Mouse (Mus musculus) T-helper 17 cell (primary cell): ENCODE data around the gene Hecw2.

Experiments used
- in situ Hi-C, 2 experiments: fragments of 300-600 bp; cut with MboI, MseI; formaldehyde crosslinking; loops; 1 replicate in 1 of 2; 2 replicates in 1 of 2; pipeline ENCODE4 v1.15.1; 2025; ENCODE audit warnings: high pct_unique_total_duplicates in 2 of 2

The Hecw2 gene

DNA sequence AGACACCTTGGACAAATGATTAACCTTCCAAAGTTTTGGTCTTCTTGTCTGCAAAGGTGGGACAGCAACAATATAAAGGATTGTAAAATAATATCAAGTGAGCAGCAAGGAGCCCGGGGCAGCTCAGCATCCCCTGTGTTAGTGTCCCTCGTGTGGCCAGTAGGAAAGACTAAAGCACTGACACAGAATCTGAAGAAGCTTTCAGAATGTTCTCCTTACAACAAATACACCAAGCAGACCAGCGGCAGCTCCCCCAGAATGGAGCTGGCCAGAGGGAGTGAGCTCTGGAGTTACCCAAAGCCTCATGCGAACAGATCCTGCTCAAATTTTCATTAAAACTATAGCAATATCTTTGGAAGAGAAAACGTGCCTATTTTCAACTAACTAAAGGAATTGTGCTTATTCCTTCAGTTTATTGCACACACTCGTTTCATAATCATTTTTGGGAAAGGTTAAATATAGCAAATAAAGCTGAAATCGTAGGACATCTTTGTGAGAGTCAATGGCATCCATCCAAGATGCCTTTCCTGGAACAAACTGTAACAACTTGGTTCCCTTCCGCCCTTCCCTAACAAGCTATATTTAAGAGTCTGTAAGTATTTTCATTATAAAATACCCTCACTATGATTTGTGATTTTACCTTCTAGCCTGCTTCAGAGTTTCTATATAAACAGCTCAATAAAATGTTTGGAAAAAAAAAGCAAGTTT is 208.6 kb downstream of the Hecw2 start:
- in situ Hi-C loops, result no loop called here

DNA sequence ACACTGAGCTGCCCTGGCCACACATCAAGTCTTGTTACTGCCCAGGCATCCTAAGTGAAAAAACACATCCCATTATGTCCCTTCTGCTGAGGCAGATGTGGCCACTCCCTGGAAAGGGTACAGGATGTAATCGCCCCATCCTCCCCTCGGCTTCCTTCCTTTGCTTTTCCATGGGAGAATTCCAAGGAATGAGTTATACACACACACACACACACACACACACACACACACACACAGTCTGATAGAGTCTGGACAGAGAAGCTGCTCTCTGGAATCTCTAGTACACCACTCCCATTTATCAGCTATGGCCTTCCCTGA is 216.5 kb downstream of the Hecw2 start:
- in situ Hi-C loops, result no loop called here

DNA sequence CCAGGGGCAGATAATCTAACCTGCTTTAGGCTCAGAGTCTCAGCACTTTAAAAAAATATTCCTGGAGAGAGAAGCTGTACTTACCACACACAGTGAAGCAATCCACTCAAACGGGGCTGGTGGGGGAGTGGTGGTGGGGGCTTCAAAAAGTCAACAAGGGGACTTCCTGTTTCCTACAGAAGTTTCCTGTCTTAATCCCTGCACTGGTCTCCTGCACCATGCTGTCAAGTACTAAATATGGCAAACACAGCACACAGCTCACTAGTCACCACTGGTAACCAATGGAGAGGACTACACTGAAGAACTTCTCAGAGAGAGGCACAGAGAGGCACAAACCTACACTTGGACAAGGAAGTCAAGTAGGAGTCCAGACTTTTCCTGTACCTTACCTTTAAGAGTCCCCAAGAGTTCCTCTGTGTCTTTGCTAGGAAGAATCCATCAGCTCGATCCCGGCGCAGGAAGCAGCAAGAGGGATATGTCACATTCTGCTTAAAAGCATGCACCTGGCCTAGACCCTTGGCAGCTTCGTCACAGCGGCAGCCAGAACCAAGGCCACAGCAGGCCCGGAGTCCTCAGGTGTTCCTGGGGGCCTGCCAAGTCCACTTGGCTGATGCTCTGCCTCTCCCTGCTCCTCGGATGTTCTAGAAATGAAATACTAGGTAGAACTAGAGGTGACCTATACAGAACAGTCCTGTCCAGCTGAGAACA is 217.0 kb downstream of the Hecw2 start:
- in situ Hi-C loops, result no loop called here

DNA sequence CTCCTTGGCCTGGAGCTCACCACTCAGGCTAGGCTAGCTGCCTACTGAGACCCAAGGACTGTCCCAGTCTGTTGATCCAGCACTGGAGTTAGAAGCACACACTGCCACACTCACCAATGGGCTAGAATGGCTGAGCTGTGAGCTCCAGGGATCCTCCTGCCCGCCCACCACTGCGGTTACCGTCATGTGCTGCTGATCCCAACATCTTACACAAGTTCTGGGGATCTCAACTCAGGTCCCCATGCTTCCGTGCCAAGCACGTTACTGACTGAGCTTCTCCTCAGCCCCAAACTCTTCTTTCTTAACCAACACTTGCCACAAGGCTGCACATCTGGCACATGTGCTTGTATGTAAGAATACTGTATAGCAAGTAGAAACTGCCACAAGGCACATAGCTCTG is 218.2 kb downstream of the Hecw2 start:
- in situ Hi-C loops, result no loop called here

DNA sequence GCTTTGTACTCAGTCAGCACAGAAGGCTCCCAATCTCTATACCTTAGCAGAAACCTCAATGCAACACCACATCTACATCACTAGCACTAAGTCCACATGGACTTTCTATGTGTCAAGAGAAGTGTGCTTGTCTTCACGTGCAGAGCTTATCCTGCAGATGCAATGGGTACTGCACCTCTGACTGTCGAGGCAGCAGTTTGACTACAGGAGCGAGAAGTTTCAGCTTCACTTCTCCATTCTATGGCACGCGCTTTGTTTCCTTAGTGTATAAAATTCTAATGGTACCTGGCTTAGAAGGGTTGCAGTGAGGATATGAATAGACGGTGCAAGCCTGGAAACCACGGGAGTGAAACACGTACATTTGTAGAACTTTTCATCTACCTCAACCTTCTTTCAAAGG is 218.9 kb downstream of the Hecw2 start:
- in situ Hi-C loops, result no loop called here

DNA sequence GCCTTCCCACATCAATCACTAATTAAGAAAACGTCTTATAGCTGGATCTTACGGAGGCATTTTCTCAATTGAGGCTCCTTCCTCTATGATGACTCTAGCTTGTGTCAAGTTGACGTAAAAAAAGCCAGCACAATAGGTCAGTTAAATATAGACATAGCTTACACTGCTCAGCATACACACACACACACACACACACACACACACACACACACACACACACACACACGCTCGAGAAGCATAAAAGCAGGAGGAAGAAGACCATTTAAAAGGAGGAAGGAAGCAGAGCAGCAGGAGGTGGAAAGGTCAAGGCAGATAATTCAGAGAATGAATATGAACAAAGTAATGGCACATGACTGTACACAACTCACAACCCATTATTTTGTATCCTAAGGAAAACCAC is 220.0 kb downstream of the Hecw2 start:
- in situ Hi-C loops, result no loop called here

DNA sequence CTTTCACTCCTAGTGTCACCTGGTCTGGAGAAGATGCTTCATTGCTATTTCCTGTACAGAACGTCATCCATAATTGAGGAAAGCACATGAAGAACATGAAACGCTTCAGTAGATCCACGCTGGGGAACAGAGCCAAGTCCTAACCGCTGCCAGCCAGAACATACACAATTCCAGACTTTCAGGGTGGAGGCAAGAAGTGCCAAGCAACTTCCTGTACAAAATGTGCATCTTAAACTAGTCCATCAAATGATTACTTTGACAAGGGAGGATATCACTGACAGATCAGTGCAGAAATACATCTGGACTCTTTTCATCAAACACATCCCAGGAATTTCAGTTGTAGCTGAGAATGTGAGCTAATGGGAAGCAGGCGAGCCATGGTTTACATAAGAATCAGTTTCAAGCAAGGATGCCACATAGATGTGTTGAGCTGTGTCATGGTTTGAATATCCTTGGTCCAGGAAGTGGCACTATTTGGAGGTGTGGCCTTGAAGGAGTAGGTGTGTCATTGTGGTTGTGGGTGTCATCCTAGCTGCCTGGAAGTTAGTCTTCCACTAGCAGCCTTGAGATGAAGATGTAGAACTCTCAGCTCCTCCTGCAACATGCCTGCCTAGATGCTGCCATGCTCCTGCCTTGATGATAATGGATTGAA is 224.5 kb downstream of the Hecw2 start:
- in situ Hi-C loops, result no loop called here

DNA sequence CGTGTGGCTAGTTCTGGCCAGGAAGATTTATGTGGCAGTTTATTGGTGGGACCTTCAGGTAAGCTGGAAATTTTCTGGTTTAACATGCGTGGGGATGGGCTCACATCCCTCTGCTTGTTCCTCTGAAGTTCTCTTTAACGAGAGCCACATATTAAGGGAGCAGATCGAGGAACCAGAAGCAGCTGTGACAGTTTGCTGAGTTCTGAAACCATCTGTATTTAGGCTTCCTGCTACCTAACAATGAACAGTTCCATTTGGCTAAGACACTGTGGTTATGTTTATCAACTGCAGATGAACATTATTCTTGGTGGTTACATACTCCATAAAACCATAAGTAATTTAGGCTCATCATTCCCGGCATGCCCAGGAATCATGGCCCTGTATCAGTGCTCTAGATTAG is 242.6 kb downstream of the Hecw2 start:
- in situ Hi-C loops, result no loop called here

DNA sequence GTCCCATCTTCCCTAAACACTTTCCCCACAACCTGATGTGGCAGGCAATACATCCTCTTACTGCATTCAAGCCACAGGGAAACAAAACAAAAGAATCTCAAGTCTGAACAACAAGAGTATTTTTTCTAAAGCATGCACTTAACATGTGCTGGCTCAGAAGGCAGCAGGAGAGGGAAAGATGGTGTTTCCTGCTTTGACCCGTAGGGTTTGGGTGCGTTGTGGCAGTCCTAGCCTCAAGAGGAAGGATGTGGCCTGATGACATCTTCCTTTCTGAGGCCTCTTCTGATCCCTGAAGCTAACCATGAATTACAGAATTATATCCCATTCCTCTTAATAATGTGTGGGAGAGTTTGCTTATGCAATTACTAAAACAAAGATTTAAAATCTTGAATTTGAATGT is 249.2 kb downstream of the Hecw2 start:
- in situ Hi-C loops, result no loop called here

DNA sequence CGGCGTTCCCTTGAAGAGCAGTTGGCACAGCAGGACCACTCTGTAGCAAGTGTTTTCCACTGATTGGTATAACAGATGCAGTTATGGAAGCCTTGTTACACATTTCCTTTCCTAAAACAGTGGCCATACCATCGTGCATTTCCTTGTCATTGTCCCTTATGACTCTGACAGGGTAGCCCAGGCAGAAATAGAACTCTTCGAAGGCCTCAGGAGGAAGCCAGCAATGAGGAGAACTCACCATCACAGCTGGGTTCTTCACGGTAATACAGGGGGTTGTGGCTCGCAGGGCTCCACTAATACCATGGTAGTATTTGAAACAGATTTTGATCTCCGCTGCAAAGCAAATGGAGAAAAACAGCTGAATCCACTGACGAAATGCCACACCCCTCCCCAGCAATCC is 252.5 kb downstream of the Hecw2 start:
- in situ Hi-C loops, result no loop called here

DNA sequence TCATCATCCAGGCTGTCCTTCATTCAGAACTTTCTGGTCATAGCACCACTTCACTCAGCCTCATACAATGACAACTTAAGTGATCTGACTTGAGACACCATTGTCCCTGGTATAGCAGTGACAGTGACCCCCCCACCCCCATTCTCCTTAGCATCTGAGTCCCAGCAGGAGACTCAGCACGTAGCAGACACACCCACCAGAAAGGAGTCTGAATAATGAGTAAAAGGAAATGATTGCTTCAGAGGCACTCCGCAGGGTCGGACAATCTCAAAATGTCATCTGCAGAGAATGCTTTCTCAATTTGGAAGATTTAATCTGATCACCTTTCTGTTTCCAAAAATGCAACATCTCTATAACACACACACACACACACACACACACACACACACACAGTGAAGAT is 253.4 kb downstream of the Hecw2 start:
- in situ Hi-C loops, result no loop called here

DNA sequence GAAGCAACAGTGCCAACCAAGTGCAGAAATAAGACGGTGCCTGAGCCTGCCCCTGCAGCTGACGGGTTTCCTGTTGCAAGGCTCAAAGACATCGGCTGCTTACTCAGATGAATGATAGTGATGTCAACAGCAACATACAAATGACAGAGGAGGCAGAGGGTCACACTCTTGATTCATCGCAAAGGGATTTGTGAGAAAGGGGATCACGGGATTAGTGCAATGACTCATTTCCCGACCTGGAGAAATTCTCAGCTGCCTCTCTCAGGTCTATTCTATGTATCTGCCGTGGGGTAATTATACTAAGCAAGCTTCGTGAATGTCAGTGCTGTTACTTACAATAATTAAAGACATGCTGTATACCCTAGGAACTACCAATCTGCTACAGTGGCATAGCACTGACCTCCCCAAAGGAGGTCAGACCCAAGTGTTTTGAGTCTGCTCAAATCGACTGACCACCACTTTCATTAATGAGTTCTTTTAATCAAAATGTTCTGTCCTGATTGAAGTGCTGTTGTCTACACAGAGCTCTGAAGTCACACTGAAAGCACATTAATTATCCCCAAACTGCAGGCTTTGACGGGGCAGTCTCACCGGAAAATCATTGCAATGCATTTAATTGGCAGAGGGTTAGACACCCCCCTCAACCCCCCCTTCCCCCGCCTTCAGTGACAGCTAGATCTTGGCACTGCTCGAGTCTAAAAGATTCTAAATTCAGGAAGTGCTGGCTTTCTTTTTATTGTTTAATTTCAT is 254.5 kb downstream of the Hecw2 start:
- in situ Hi-C loops, result no loop called here

DNA sequence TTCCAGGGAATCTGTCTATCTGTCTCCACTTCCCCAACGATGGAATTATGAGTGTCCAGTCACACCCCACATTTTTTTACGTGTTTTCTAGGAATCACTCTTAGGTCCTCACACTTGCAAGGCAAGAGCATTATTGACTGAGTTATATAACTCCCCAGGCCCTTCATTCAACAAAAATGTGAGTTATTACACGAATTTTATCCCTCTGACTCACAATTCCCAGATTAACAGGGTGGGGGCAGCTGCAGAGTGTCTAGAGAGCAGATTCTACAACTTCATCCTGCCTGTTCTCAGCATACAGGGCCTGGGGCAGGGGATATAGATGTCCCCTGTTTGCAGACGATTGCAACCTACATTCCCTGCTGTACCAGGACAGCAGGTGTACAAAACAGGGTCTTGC is 255.7 kb downstream of the Hecw2 start:
- in situ Hi-C loops, result no loop called here

DNA sequence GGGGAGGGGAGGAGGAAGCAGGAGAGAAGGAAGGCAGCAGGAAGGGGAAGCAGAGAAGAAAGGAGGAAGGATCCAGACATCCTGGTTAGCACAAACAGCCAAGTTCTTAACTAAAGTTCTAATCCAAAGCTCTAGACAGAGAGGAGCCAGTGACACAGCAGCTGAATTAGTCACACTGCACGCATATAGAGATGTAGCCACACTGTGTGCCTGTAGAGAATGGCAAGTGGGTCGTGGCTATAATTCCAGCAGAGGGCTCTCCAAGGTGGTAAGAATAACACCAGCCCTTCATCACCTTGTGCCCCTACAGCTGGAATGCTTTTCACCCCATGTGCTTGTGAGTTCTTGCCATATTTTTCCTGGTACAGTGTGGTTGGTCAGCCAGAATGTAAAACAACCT is 261.7 kb downstream of the Hecw2 start:
- in situ Hi-C loops, result no loop called here

DNA sequence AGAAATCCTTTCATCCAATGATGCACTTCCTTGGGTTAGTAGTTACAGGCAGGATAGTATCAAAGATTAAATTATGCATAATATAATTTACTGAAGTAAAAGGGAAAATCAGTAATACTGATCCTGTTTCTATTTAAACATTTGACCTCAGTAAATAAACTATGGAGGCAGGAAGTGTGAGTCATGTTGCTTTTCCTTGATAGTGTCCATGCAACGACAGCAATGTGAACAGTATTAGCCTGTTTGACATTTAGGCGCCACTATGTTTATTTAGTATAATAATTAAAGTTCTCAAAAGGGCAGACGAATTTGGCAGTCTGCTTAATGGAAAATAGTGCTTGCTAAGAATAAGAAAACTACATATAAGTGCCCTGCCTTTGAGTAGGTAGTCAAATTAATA is 263.7 kb downstream of the Hecw2 start:
- in situ Hi-C loops, result no loop called here

DNA sequence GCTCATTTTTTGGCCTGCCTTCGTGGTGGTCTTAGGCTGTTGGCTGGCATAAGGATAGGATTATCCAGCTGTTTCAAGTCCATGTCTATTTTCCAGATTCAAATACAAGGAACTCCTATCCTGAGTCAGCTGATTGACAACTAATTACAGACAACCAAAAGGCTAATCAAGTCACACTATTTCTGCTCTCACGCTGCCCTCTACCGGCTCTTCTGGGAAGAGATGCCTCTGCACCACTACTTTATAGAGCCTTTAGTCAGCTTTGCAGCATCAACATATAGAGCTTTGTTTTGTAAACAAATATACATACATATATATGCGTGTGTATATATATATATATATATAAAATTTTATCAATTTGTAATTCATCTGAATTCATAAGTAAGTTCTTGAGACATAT is 267.4 kb downstream of the Hecw2 start:
- in situ Hi-C loops, result no loop called here

DNA sequence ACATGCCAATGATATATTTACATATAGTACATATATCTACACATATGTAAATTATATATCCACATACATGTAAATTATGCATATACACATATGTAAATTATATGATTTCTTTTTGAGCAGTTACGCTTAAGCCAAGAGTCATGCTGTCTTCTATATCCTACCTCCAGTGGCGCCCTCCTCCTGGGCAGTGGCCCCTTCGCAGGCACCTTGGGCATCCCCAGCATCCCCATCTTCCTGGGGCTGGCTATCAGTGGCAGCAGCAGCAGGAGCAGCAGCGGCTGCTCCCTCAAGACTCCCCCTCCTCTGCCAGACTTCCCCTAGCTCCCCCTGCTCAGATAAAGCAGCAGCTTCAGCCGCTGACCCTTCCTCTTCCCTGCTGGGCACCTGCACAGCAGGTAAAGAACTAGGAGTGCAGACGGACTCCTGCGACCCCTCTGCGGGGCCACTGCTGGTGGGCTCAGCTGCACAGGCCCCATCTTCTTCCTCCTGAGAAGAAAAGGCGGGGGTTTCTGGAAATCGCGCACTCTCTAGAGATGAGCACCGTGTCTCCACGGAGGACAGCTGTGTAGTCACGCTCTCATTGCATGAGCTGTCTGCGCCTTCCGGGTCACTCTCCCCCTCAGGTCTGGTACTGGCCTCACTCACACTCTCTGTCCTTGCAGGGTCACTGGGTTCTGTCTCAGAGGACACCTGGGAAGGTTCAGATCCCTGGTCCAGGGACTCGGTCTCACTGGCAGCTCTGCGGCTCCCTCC is 269.6 kb downstream of the Hecw2 start:
- in situ Hi-C loops, result no loop called here

DNA sequence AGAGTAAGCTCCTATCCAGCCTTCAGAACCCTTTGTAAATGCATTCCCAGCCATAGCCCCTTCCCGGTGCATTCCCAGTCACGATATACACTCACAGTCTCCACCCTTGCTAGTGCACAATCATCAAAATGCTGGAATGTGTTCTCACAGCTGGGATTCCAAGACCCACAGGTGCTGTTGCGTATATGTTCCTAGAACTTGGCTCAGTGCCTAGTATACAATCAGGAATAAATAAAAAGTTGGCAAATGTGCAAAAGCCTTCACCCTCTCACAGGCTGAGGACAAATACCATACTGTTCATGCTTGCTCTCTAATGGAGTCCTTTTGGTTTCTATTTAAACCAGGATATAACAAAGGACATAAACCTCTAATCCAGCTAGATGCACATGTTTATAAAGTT is 283.1 kb downstream of the Hecw2 start:
- in situ Hi-C loops, result loop anchor here (5.0 to 10.0 kb wide), 2 partner anchors 423 to 425 kb away; no protein-coding TSS in a partner anchor

DNA sequence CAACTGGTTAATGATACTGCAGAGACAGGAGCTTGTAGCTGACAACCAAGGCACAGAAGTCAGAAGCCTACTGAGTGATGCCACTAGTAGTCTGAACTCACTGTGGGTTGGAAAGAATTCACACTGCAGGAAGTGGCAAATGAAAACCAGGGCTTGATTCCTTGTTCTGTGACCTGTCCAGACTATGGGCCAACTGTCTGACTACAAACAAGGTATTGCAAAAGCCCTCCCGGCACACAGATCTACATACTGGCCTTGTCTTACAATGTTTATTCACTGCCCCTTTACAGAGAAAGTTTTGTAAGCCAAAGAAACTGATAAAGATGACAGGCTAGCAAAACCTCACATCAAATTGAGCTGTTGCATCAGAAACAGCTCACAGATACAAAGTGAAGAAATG is 284.7 kb downstream of the Hecw2 start:
- in situ Hi-C loops, result loop anchor here (5.0 to 10.0 kb wide), 2 partner anchors 425 to 427 kb away; no protein-coding TSS in a partner anchor

DNA sequence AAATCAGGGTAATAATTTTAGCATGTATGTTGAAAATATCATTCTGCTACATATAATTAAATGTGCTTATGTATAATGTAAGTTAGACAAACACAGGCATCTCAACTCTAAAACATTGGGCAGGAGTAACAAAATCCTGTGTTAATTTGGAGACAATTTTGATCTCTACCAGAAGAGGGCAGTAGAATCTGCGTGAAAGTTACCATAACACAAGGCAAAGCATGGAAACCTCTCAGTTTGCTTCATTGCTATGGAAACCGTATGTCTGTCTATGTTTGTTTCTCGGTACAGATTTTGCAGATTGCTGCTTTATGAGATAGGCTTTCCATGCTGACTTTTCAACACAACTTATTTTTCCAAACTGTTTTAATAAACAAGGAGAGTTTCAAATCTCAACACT is 285.9 kb downstream of the Hecw2 start:
- in situ Hi-C loops, result no loop called here

DNA sequence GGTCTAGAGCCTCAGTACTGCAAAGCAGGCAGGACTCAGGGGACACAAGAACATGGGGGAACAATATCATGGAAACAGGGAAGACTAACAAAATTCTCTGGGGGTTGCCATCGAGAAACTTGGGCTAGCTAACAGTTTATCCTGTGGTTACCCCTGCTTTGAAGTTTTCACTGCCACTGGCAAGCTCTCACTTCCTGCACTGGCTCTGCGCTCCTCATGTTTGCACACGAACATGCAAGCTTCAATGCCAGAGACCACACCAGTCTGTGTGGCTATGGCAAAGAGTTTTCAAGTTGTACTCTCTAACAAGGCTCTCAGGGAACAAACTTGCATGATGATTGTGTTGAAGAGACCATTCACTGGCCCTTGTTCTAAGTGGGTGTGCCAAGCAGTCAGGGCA is 288.8 kb downstream of the Hecw2 start:
- in situ Hi-C loops, result no loop called here

DNA sequence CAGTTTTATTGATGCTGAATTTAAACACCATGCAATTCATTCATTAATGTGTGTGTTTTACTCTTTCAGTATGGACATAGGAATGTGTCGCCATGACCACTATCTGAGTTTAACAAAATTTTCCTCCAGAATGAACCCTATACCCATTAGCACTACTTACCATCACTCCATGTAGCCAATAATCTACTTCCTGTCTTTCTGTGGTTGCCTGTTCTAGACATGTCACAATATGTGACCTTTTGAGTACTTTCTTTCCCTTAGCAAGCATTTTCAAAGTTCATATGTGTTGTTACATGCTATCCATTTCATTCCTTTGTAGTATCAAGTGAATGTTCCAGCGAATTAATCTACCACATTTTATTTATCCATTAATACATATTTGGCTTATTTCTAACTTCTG is 294.6 kb downstream of the Hecw2 start:
- in situ Hi-C loops, result loop anchor here in 1 of 2 experiments (5.0 kb wide), 1 partner anchor 103 kb away; no protein-coding TSS in a partner anchor
